Mouse (Mus musculus): ENCODE results near the gene Galnt4. TPM values are rescaled to one million over a fixed set of nuclear protein-coding genes. Genes with fewer than 3 reads are reported as not detected.

Galnt4 gene
- total and polyA plus RNA-seq, 3 experiments: 1.6 to 1.7 TPM; not detected in 1

DNA sequence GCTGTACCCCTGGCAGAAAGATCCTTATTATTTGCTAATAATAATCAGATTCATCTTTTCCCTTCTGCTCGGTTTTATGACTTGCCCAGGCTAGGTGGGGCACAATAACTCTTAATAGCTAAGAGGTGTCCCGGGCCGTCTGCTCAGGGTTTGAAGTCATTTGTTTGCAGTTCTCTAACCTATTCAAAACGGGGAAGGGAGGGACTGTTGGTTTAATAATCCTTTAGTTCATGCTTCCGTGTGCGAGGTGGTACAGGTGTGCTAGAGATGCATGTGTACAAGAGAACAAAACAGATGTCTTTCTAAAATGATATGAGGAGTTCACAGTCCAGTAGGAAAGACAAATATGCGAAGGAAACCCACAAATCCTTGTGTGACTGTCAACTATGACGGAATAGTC, 6.3 kb downstream of the Galnt4 start:
- H3K27ac ChIP-seq (ENCODE audit: control insufficient read depth, low read depth, low read length): no peak overlapping the region
- H3K79me2 ChIP-seq (ENCODE audit: control insufficient read depth, insufficient read depth, low read length, poor library complexity): 0 out of 2 replicates have a peak, but pooled peaks cover 3% of the 10 kb centered on the region
- H3K36me3 ChIP-seq (ENCODE audit: control insufficient read depth in 1 of 2, insufficient read depth in 2 of 2, low read length in 2 of 2): no peaks in the 10 kb centered on the region
- DNase-seq (ENCODE audit: low read depth, low spot score): no peak
- no peak overlapping the region for H3K9ac ChIP-seq (ENCODE audit: control insufficient read depth, low read depth, low read length, poor library complexity, severe bottlenecking)
- TF ChIP-seq MEF2A (IDR thresholded peaks at IDR 0.05; ENCODE audit: extremely low read depth, insufficient replicate concordance, low read depth, low read length, poor library complexity, severe bottlenecking) (no peak), POLR2AphosphoS2 (IDR thresholded peaks at IDR 0.05; ENCODE audit: low read length) (no peak), JUND (IDR thresholded peaks at IDR 0.05; ENCODE audit: low read depth, low read length) (no peak), CTCF (IDR thresholded peaks at IDR 0.05 in 2 of 3, conservative IDR thresholded peaks at IDR 0.05 in 1 of 3; ENCODE audit: control insufficient read depth in 1 of 3, insufficient read depth in 1 of 3, low read depth in 2 of 3, low read length in 3 of 3, poor library complexity in 1 of 3, severe bottlenecking in 1 of 3) (no peak), ETS1 (IDR thresholded peaks at IDR 0.05; ENCODE audit: low read depth, low read length) (no peak), GABPA (IDR thresholded peaks at IDR 0.05; ENCODE audit: low read depth, low read length) (no peak), ELF1 (IDR thresholded peaks at IDR 0.05; ENCODE audit: low read depth, low read length) (no peak), MAZ (IDR thresholded peaks at IDR 0.05; ENCODE audit: low read depth, low read length) (no peak), MYC (IDR thresholded peaks at IDR 0.05; ENCODE audit: low read depth, low read length) (no peak), MXI1 (IDR thresholded peaks at IDR 0.05; ENCODE audit: low read depth, low read length) (no peak)
- no peaks in the 10 kb centered on the region for H3K4me1 ChIP-seq (ENCODE audit: control insufficient read depth in 1 of 2, insufficient read depth in 2 of 2, low read length in 2 of 2)
- no peaks in the 10 kb centered on the region for H3K9me3 ChIP-seq (replicated peaks; ENCODE audit: insufficient read depth, low read length)
- no peaks in the 10 kb centered on the region for H3K27me3 ChIP-seq (ENCODE audit: control insufficient read depth in 1 of 2, insufficient read depth in 2 of 2, low read length in 2 of 2)
- H3K4me3 ChIP-seq (ENCODE audit: control insufficient read depth in 1 of 2, insufficient read depth in 1 of 2, low read depth in 2 of 2, low read length in 2 of 2): no peak overlapping the region

DNA sequence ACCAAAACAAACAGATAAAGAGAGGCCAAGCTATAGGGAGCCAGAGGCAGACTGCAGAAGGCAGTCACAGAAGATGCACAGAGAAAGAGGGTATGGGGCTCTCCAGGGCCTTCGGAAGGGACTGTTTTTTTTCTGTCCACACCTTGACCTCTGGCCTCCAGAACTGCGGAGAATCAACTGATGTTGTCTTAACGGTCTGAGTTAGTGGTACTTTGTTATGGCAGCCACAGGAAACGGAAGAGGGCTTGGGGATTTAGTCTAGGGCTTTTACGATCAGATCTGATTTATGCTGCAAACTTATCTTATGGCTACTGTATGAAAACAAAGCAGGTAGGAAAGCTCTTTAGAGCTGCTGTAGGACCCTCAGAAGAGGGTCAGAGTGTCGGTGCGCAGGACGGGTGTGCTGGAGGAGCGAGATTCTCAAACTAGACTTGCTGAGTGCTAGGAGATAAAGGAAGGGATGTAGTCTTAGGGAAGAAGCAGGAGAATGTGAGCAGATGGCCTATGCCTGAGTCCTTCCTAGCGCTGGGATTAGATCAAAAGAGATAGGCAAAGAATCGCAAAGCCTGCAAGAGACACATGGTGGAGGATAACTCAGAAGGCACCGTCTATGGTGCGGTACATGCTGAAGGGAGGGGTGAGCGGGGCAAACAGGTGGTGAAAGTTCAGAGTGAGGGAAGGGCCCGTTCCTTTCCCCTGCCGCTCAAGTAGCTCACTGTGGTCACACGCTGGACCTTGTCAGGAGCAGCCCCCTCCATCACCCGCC, 7.7 kb downstream of the Galnt4 start:
- Histone ChIP-seq H3K4me3 (ENCODE audit: control insufficient read depth in 1 of 2, insufficient read depth in 1 of 2, low read depth in 2 of 2, low read length in 2 of 2) (no peak overlapping the region), H3K27me3 (ENCODE audit: control insufficient read depth in 1 of 2, insufficient read depth in 2 of 2, low read length in 2 of 2) (no peaks in the 10 kb centered on the region), H3K27ac (ENCODE audit: control insufficient read depth, low read depth, low read length) (no peak overlapping the region), H3K36me3 (ENCODE audit: control insufficient read depth in 1 of 2, insufficient read depth in 2 of 2, low read length in 2 of 2) (no peaks in the 10 kb centered on the region), H3K79me2 (ENCODE audit: control insufficient read depth, insufficient read depth, low read length, poor library complexity) (0 out of 2 replicates have a peak, but pooled peaks cover 3% of the 10 kb centered on the region), H3K4me1 (ENCODE audit: control insufficient read depth in 1 of 2, insufficient read depth in 2 of 2, low read length in 2 of 2) (no peaks in the 10 kb centered on the region), H3K9me3 (replicated peaks; ENCODE audit: insufficient read depth, low read length) (no peaks in the 10 kb centered on the region), H3K9ac (ENCODE audit: control insufficient read depth, low read depth, low read length, poor library complexity, severe bottlenecking) (no peak overlapping the region)
- DNase-seq (ENCODE audit: low read depth, low spot score): no peak
- TF ChIP-seq POLR2AphosphoS2 (IDR thresholded peaks at IDR 0.05; ENCODE audit: low read length) (no peak), UBTF (IDR thresholded peaks at IDR 0.05; ENCODE audit: borderline replicate concordance, insufficient read depth, low read depth, low read length) (no peak), MYB (IDR thresholded peaks at IDR 0.05; ENCODE audit: low read depth, low read length) (no peak), CTCF (IDR thresholded peaks at IDR 0.05 in 2 of 3, conservative IDR thresholded peaks at IDR 0.05 in 1 of 3; ENCODE audit: control insufficient read depth in 1 of 3, insufficient read depth in 1 of 3, low read depth in 2 of 3, low read length in 3 of 3, poor library complexity in 1 of 3, severe bottlenecking in 1 of 3) (no peak), KAT2A (conservative IDR thresholded peaks at IDR 0.05; ENCODE audit: low read depth, low read length) (no peak)

Measured in MEL (cell line).